Mouse (Mus musculus) megakaryocyte progenitor cell, adult 5-6 weeks (primary cell): ENCODE measurements around the gene Atp1a1. TPM values are rescaled to one million over a fixed set of nuclear protein-coding genes. Genes with fewer than 3 reads are reported as not detected.

Experiments
- total RNA-seq, 2 experiments: library from RNA; stranded (forward) in 1 of 2; stranded (reverse) in 1 of 2; fragments of 157-497, 149-512 nt in 1 of 2; fragments of 200-1000 nt in 1 of 2; gene quantifications; 2 replicates each; pipeline versions ENCODE4 v1.2.3 to v1.2.4; 2015 to 2017

The Atp1a1 gene
- total RNA-seq, 2 experiments from 2014 or later = 75.2 to 126 TPM

Other genes with a start within 250 kb of the Atp1a1 start
- 0.68 and 1.1 TPM in 2 replicates for gene Igsf3, start 227.6 kb downstream of the Atp1a1 start, total RNA-seq (2015)
- gene Igsf3, start 227.6 kb downstream of the Atp1a1 start, total RNA-seq (2017) = 1.1 and 1.3 TPM in 2 replicates
- gene Mab21l3, start 244.3 kb upstream of the Atp1a1 start, total RNA-seq (2015) = not detected in 2 replicates
- gene Mab21l3, start 244.3 kb upstream of the Atp1a1 start, total RNA-seq (2017) = not detected in 2 replicates